Mouse (Mus musculus): ENCODE results near the gene Nr4a2.

Nr4a2 gene

GRCm38 (mm10) chr2:57123991-57124840 lies at the start of gene Nr4a2:
TSS of gene Nr4a2 (minus strand) at chr2:57124003.
- DNase-seq (ENCODE audit: low read depth in 1 of 2, low spot score in 2 of 2): peak in 1 of 2 experiments; percentile 72

DNA sequence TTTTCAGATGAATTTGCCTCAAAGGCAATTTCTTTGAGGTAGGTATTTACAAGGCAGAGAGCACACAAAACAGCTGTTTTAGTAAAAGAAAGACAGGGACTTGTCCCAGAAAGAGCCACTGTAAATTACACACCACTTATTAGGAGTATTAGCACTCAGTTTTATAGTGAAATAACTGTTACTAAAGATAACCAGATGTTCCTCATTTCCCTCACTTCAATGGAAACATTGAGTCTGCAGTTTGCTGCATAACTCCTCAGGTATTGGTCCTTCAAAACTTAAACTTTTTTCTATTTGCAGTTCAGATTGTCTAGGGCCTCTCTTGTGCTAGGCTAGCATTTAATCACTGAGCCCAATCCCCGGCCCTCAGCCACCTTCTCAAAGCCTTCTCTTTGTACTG lies 41.6 kb upstream of the Nr4a2 start:
- DNase-seq (ENCODE audit: low read depth in 1 of 2, low spot score in 2 of 2): no peak

DNA sequence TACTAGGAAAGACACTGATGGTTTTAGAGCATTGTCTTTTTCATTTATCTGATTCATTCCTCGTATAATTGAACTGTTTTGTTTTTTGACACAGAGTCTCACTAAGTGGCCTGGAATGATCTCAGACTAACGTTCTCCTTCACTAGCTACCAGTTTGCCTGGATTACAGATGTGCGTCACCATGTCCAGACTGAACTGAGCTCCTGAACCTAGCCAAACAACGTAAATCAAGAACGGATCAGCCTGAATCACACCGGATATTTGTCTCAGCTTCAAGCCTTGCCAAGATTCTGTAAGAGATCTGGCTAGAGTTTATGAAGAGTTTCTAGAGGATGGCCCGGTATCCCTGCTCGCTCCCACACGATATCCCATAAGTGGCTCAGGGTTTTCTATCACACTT lies 33.0 kb upstream of the Nr4a2 start:
- no peak for DNase-seq (ENCODE audit: low read depth in 1 of 2, low spot score in 2 of 2)

- DNase-seq (ENCODE audit: low read depth in 1 of 2, low spot score in 2 of 2): no peak
These were observed 26.0 kb upstream of the Nr4a2 start for GRCm38 (mm10) chr2:57149796-57150195.

- DNase-seq (ENCODE audit: low read depth in 1 of 2, low spot score in 2 of 2): no peak
These were observed 24.4 kb upstream of the Nr4a2 start for GRCm38 (mm10) chr2:57148231-57148630.

DNA sequence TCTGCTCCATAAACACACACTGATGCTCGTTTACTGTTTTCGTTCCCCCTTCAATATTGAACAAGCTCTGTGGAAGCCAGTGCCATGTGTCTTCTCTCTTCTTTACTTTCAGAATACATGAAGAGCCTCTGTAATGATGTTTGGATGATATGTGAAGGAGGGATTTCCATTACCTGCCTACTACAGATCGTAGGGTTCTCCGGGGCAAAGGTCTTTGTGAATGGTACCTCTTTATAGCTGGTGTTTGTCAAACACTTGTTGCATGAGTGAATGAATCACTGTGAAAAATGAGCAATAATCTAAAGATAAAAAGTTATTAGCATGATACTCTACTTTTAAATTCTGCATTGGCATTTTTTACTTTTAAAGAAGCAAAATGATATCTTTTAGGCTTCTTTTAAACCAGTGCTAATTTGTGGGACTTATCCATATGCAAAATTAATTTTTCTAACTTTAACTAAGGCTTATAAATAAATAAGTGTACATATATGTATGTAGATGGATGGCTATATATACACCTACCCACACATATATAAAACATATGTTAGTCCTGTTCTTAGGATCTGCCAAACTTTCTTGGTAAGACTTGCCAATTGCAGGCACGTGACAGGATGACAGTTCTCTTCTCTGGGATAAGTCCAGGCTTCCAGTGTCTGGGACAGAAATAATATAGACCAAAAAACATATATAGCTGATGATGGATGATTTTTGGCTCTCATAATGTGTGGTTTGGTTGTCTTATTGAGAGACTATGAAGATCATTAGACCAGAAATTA lies 22.0 kb upstream of the Nr4a2 start:
- no peak for DNase-seq (ENCODE audit: low read depth in 1 of 2, low spot score in 2 of 2)

DNA sequence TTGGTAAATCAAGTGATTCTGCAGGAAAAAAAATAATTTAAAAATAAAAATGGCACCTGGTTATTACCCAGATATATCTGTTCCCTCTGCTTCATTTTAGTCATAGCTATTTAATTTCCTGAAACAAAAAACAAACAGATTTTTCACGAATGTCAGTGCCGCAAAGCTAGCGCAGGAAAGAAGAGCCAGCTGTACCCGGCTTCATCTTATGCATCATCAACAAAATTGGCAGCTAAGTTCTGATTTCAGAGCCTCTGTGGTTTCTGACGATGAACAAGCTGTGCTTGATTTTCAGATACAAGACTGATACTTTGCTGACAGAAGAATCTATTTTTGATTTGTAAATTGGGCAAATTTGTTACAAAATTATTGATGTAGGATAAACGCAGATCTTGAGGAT lies 14.8 kb upstream of the Nr4a2 start:
- DNase-seq (ENCODE audit: low read depth in 1 of 2, low spot score in 2 of 2): no peak

- no peak for DNase-seq (ENCODE audit: low read depth in 1 of 2, low spot score in 2 of 2)
These were observed 3.7 kb upstream of the Nr4a2 start for GRCm38 (mm10) chr2:57127461-57127860.

GRCm38 (mm10) chr2:57125891-57126290 lies 2.1 kb upstream of the Nr4a2 start:
- DNase-seq (ENCODE audit: low read depth in 1 of 2, low spot score in 2 of 2): no peak

DNA sequence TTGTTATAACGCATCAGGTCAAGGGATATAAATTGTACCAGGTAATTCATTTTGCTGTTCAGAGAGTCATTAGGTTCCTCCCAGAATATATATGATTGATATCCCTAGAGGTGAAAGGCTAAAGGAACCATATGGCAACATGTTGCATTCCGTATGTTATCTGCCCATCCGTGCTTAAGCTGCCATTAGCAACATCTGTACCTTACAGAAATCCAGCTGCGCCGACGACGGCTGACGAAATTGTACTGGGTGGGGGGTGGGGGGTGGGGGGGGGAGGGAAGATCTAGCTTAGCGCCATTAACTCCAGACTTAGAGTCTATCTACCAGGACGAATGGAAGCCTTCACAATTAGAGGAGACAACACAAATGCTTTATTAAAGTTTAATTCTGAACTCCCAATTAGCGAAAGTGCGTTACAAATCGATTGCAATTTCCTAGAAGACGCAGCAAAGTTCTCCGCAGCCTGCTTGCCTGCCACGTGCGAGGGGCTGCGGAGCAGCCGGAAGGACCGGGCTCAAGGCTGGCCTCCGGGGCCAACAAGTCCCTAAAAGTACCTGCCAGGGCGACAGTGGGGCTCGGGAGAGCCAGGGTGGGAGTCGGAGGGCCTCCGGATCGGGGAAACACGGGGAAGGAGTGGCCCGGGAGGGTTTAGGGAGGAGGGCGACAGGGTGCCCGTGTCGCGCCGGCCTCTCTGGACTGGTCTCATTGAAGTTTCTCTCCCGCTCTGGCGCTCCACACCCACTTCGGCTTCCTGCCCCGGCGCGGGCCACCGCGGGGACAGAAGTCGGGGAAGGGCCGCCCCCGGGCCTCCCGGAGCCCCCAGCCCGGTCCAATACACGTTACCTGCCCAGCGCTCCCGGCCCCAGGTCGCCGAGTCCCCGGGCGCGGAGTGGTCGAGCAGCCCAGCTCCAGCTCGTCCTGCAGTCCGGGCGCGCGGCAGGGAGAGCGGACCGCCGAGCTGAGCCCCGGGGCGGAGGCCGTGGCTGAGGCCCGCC lies 520 bp downstream of the Nr4a2 start:
- DNase-seq (ENCODE audit: low read depth in 1 of 2, low spot score in 2 of 2): peak in 1 of 2 experiments; percentile 46

- DNase-seq (ENCODE audit: low read depth in 1 of 2, low spot score in 2 of 2): no peak
These were observed 2.7 kb downstream of the Nr4a2 start for GRCm38 (mm10) chr2:57121110-57121509.

DNA sequence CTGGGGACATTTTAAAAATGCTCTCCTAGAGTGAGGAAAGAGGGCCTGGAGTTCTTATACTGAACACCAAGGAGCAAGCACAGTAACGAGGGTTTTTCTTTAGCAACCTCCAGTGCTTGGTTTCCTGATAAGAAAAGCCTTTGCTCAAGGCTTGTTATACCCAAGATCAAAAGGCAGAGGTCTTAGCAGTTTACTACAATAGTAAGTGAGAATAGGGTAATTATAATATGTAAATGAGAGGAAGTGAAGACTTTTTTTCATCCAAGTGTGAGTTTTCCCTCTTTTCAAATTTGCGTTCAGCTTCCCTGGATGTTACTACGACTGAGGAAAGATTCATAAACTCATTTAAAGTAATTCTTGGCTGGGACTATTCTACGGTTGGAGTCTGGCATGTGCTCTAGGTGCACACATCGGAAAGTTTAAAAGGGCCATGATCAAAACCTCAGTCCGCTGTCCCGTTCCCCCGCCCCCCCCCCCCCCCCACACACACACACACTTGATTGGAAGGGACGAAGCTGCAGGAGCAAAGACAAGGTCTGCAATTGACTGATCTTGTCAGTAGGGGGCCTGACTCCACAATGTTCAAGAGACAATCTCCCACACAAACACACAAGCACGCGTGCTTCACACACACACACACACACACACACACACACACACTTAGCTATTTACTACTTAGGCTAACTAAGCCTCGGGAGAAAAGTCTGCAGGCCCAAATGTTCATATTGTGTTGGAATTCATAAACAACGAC lies 6.4 kb downstream of the Nr4a2 start:
- DNase-seq (ENCODE audit: low read depth in 1 of 2, low spot score in 2 of 2): no peak

DNA sequence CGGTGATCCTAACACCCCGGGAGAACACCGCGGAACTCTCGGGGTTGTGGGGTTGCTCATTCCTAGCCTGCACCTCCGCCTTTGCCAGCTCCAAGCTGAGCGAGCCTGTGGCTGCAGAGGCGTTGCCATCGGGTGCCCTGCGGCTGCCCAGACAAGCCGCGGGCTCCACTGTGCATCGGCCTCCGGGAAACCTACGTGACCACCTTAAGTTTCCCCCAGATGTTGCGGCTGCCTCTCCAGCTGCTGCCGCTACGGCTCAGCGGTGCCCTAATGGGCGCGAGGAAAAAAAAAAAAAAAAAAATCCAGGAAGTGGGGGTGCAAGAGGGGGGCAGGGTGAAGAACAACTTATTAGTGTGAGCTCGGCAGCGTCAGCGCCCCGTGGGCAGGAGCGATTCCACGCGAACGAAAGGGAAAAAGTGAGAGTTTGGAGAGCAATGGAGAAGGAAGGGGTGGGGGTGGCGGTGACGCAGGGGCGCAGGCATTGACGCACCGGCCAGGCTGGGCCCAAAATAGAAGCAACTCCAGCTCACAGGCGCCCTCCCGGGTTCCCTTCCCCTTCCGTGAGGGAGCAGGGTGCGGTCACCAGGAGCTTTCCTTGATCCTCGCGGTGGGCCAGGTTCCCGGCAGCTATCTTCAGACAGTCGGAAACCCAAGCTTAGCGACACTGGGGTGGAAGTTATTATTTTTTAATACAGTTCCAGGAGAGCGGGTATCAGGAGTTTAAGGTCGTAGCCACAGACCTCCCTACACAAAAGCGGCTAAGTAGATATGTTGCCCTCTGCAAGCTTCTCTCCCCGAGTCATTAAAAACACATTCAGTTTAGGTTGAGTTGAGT lies 7.2 kb downstream of the Nr4a2 start:
- DNase-seq (ENCODE audit: low read depth in 1 of 2, low spot score in 2 of 2): no peak

- no peak for DNase-seq (ENCODE audit: low read depth in 1 of 2, low spot score in 2 of 2)
These were observed 7.9 kb downstream of the Nr4a2 start for GRCm38 (mm10) chr2:57115864-57116365.

GRCm38 (mm10) chr2:57115181-57115863 lies 8.5 kb downstream of the Nr4a2 start:
- no peak for DNase-seq (ENCODE audit: low read depth in 1 of 2, low spot score in 2 of 2)

GRCm38 (mm10) chr2:57114211-57115151 lies 9.3 kb downstream of the Nr4a2 start:
- DNase-seq (ENCODE audit: low read depth in 1 of 2, low spot score in 2 of 2): peak in 1 of 2 experiments; percentile 46

DNA sequence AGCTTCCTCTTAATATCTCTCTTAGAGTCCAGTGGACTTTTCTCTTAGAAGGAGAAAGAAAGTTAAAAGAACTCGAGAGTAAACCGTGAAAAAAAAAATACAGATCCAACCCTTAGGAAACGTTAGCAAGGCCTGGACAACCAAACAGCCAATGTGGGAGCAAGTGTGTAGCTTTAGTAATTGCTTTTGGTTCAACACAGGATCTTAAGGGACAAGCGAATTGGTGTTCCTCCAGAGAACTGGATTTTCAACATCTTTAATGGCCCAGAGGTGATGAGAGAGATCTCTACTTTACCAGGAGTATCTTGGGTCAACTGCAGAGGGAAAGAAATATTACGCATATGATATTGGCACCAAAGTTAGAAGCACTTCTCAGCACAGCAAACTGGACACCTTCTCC lies 10.4 kb downstream of the Nr4a2 start:
- DNase-seq (ENCODE audit: low read depth in 1 of 2, low spot score in 2 of 2): no peak

DNA sequence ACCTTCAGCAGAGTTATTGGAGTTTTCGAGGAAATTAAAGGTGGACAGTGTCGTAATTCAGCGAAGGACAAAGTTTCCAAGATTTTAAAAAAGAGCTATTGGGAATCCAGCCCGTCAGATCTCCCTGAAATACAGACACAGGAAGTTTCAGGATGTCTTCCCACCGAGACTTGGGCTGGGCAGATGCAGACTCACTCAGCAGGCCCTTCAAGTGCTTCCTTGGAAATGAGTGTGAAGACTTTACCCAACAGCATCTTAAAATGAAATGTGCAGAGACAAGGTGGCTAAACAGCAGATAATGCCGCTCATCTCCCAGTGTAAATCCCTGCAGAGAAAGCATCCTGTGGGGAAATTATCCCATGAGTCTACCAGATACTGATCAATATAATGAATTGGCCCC lies 10.9 kb downstream of the Nr4a2 start:
- DNase-seq (ENCODE audit: low read depth in 1 of 2, low spot score in 2 of 2): no peak

Data from monocyte, adult 2 months (primary cell).